Mouse (Mus musculus) liver, postnatal 0 days (tissue): ENCODE data around the gene Afp.

Experiments used
- CTCF ChIP-seq: sonication (generic); IDR thresholded peaks from 2 replicates; pipeline ENCODE4 v1.5.1; 2016; ENCODE audit warnings: antibody characterized with exemption, low read depth
- EP300 ChIP-seq: IDR thresholded peaks from 2 replicates; pipeline ENCODE4 v1.6.1; 2016; ENCODE audit warnings: antibody characterized with exemption, low read depth, mild to moderate bottlenecking

GRCm38 (mm10) chr5:90466806-90467205, 23.7 kb upstream of the Afp start:
- TF ChIP-seq CTCF (no peak), EP300 (no peak)
